Mouse (Mus musculus): Measurements from ENCODE around the gene Src.
"Not testable (repeated sequence)": the region's sequence is repeated elsewhere in the genome, so short reads cannot be mapped to it uniquely, and the experiment has no call there.

Gene Src

DNA sequence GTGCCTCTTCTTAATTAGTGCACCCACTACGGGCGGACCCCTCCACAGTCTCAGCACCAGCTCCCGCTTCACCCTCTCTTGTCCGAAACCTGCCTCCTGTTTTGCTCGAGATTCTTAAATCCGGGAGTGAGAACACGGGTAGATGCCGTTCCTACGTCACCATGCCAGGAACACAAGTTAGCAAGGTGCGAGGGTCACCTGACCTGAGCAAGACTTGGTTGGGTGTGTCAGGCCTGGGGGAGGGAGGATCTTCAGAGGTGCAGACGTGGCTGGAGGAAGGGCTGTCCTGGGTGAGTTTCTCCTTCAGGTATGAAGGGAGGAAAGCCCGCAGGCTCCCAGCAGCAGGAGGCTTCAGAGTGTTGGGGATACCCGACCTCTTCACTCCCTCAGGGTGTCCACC, at the start of gene Src:
Gene Src, plus strand, starts transcription at position 239 of the 400 bp plus-strand sequence.
- DNase-seq: no peak

DNA sequence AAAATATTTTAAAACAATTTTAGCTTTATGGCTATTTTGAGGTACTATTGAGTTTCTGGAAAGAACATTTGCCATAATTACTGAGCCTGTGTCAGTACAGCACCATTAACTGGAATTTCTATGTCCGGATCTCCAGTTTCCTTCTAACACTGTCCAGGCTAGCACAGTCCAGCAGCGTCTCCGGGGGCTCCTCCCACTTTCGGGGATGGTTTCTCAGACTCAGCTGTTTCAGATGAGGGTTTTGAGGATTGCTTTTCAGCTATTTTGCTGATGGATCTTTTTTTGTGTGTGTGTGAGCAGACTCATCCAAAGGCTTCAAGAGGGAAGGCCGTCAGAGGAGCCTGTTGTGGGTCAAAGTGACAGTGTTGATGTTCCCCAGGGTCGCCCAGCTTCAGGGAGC, 46.5 kb upstream of the Src start:
- DNase-seq: no peak

- DNase-seq: no peak
These were observed 44.6 kb upstream of the Src start for GRCm38 (mm10) chr2:157373681-157374080.

GRCm38 (mm10) chr2:157375051-157375450, 43.2 kb upstream of the Src start:
- no peak for DNase-seq

- DNase-seq: no peak
These were observed 42.2 kb upstream of the Src start for GRCm38 (mm10) chr2:157375794-157376757.

DNA sequence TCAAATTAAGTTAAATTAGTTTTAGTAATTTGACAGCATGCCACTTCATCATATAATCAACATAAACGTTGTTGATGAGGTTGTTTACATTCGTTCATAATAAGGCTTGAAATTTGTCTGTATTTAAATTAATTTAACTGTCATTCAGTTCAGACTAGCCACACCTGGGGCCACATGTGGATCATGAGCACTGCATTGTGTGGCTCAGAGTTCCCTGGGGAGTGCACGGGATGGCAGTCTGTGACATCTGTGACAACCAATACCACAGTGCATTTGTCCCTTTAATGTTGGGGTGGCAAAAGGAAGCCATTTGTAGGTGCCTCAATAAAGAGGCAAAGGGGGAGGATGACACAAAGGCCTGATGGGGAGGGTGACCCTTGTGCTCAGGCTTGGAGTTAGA, 41.2 kb upstream of the Src start:
- no peak for DNase-seq

DNA sequence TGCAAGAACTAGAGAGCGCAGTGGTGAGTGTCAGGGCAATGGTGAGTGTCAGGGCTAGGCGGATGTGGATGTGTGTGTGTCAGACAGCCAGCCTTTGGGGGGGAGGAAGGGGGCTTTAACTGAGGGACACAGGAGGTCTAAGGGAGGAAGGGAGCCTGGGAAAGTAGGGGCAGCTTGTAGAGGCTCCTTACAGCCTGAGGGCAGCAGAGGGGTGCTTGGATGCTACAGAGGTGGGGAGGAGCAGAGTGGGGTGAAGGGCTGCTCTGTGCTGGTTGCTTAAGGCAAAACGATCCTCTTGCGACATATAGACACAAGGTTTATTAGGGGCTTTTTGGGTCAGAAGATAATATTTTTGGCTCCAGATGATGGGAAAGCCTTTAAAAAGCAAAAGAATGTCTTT, 33.4 kb upstream of the Src start:
- no peak for DNase-seq

DNA sequence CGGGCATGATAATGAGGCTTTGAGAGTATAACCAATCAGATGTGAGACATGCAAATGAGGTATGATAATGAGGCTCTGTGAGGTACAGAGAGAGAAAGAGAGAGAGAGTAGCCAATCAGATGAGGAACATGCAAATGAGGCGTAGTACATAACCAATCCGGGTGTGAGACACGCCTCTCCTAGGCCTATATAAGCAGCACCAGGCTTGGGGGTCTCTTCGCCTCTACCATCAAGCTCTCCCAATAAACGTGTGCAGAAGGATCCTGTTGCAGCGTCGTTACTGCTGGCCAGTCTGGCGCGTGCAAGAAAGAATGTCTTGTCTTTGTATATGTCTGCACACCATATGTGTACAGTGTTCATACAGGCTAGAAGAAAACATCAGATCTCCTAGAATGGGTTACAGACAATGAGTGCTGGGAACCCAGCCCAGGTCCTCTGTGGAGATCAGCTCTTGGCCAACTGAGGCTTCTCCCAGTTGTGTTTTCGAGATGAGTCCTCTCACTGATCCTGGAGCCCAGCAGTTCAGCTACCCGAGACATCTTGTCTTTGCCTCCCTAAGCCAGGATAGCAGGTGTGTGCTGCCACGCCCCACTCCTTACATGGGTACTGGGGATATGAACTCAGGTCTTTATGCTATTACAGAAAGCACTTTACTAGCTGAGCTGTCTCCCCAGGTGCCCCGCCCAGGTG, 29.2 kb upstream of the Src start:
- not testable (repeated sequence) for DNase-seq

DNA sequence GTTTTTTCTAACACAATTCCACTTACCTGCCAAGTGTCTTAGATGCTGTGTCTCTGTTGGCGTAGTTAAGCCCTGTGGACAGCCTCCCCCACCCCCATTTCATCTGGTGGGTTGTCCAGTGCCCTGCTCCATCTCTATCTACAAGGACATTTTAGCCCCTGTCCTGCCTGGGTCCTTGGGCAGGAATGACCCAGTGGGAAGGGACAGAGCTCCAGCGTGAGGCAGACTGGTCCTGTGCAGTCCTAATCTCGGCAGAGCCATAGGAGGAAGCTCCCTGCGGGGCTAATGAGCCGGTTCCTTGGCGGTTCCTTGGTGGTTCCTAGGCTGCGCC, 28.7 kb upstream of the Src start:
- DNase-seq: no peak

DNA sequence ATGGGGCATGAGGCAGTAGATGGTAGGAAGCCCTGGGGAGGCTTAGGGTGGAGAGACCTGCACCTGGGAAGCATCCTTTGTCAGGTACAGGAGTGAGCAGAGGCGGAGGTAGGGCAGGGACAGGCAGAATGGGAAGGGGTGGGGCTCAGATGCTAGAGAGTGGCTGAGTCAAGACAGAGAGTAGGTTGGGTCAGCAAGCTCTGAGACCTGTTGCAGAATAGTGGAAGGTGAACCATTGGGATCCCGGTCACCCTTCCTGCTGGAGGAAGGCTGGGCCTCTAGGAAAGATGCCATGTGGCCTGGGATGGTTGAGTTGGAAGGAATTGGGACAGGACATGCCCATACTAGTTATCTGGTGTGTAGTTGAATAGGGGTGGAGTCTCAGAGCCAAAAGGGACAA, 25.9 kb upstream of the Src start:
- no peak for DNase-seq

DNA sequence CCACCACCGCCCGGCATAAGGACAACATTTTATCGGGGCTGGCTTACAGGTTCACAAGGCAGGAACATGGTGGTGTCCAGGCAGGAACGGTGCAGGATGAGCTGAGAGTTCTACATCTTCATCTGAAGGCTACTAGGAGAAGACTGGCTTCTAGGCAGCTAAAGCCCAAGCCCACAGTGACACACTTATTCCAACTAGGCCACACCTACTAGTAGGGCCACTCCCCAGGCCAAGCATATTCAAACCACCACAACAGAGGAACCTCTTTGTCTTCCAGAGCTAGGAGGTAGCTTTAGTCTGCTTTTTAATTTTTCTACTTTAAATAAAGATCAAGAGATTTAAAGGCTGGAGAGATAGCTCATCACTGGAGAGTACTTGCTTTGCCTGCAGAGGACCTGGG, 24.7 kb upstream of the Src start:
- no peak for DNase-seq

DNA sequence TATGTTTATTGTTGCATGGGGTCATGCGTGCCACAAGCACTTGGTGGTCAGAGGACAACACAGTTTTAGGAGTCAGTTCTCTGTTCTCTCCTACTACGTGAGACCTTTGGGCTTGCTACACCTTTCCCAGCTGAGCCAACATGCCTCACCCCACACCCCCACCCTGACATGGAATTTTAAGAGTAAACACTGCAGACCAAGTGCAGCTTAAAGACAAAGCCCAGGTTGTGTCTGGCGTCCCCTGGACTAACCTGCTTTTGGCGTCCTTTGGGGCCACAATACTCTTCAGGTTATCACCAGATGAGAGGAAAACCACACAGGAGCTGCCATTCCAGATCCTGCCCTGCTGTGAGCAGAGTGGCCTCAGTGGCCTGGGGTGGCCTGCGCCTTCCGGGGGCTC, 23.4 kb upstream of the Src start:
- DNase-seq: no peak

DNA sequence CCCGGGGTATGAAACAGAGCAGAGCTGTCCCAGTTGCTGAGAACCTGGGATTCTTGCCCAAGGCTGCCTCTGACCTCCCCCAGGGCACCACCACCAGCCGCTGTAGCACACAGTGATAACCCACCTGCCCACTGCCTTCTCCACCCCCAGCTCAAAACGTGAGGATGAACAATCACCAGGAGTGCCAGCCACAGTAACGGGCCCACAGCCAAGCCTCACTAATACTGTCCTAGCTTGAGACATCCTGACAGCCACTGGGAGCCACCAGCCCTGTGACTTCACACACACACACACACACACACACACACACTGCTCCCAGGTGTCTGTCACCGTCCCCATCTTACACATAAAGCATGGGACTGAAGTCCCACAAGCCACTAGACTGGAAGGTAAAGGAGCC, 22.9 kb upstream of the Src start:
- DNase-seq: no peak

GRCm38 (mm10) chr2:157395960-157396359, 22.3 kb upstream of the Src start:
- no peak for DNase-seq

DNA sequence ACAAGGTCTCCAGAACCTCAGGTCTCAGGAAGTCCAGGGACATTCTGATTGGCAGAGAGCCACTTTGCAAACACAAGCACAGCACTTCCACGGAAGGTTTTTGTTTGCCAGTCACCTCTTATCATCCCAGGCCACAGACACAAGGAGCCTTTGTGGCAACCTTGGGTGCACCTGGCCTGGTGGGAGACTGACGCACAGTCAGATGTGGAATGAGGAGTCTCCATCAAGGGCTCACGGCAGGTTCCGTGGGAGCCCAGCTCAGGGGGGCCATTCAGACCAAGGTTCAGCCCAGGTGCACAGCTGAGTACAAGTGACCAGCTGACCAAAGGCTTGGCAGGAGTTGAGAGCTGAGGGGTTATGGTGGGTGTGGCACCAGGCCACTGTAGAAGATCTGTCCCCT, 20.9 kb upstream of the Src start:
- no peak for DNase-seq

DNA sequence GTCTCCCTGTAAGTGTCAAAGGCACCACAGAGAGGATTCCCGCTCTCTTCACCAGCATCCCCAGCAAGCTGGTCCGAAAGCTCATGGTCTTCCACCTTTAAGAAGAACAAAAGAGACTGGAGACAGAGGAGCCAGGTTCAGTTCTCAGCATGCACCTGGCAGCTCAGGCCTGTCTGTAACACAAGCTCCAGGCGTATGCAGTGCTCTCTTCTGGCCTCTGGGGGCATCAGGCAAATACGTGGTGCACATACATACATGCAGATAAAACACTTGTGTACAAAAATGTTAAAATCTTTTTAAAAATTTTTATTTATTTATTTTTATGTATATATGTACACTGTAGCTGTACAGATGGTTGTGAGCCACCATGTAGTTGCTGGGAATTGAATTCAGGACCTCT, 19.7 kb upstream of the Src start:
- DNase-seq: no peak

- DNase-seq: no peak
These were observed 18.4 kb upstream of the Src start for GRCm38 (mm10) chr2:157399797-157400196.

GRCm38 (mm10) chr2:157400491-157400890, 17.8 kb upstream of the Src start:
- DNase-seq: no peak

- DNase-seq: no peak
These were observed 17.0 kb upstream of the Src start for GRCm38 (mm10) chr2:157401261-157401660.

DNA sequence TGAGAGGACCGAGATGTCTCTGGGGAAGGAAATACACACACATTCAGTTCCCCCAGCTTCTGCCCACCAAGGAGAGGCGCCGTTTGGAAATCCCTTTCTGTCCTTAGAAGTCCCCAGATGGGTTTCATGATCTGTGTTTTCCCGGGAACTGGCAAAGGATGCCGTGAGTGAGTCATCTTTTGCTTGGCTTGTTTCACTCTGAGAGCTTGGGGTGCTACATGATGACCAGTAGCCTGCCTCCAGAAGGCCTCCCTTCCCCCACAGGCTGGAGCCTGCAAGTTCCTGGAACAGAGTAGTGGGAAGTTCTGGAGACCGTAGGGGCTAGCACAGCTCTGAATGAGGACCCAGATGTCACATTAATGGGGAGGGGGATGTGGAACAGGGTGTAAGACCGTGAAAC, 10.6 kb upstream of the Src start:
- DNase-seq: no peak

GRCm38 (mm10) chr2:157409793-157410533, 8.3 kb upstream of the Src start:
- no peak for DNase-seq

DNA sequence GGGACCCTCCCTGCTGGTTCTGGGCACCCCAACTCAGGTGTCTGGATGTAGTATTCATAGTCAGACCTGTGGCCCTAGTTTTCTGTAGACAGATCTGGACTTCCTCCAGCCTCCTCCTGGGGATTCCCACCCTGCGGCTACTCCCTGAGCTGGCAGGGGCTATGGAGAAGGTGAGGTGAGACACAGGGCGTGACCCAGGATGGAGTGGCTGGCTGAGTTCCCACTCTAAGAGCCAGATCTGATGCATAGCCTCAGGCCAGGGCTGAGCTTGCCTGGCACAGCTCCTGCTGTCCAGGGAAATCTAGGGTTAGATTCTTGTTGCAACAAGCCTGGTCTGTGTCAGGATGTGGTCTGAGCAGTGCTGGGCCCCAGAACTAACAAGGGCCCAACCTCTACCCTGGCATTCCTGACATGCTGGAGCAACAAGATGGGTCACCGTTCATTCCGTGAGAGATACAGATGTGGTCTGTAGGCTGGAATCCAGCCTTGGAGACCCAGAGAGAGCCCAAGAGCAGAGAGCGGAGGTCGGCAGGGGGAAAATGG, 7.0 kb upstream of the Src start:
- DNase-seq: no peak

- no peak for DNase-seq
These were observed 5.7 kb upstream of the Src start for GRCm38 (mm10) chr2:157412497-157412896.

All from right cerebral cortex, postnatal 4 days (tissue).